Mouse (Mus musculus) testis, adult 2 months (tissue): ENCODE measurements around the gene Mtg2. TPM values are rescaled to one million over a fixed set of nuclear protein-coding genes. Genes with fewer than 3 reads are reported as not detected.

ENCODE experiments used
- H3K27ac ChIP-seq: fragments of 200-500 bp; 2 replicates; pipeline ENCODE4 v1.5.1; 2012; ENCODE audit warnings: low read depth, low read length; ENCODE audit not compliant: control insufficient read depth, insufficient read depth
- H3K27me3 ChIP-seq: fragments of 200-500 bp; 2 replicates; pipeline ENCODE4 v1.6.1; 2012; ENCODE audit warnings: mild to moderate bottlenecking, low read length, moderate library complexity; ENCODE audit not compliant: control insufficient read depth, insufficient read depth
- H3K36me3 ChIP-seq: fragments of 200-500 bp; 2 replicates; pipeline ENCODE4 v1.6.1; 2012; ENCODE audit warnings: mild to moderate bottlenecking, low read length; ENCODE audit not compliant: control insufficient read depth, insufficient read depth
- H3K4me1 ChIP-seq: fragments of 200-500 bp; 2 replicates; pipeline ENCODE4 v1.6.1; 2012; ENCODE audit warnings: low read length; ENCODE audit not compliant: control insufficient read depth, insufficient read depth
- H3K4me3 ChIP-seq: fragments of 200-500 bp; 2 replicates; pipeline ENCODE4 v1.5.1; 2012; ENCODE audit warnings: low read depth, mild to moderate bottlenecking, low read length, moderate library complexity, mixed read lengths; ENCODE audit not compliant: control insufficient read depth
- CTCF ChIP-seq: fragments of 200-500 bp; IDR thresholded peaks from 2 replicates; pipeline ENCODE4 v1.5.1; 2012; ENCODE audit warnings: low read depth, mild to moderate bottlenecking, inconsistent platforms, low read length, moderate library complexity; ENCODE audit not compliant: control insufficient read depth, insufficient read depth, insufficient replicate concordance
- POLR2A ChIP-seq: fragments of 200-500 bp; IDR thresholded peaks from 2 replicates; pipeline ENCODE4 v1.6.1; 2012; ENCODE audit warnings: low read depth, mild to moderate bottlenecking, inconsistent platforms, low read length, moderate library complexity; ENCODE audit not compliant: control insufficient read depth
- polyA plus RNA-seq: library from polyadenylated mRNA; depleted of rRNA; stranded (reverse); fragments of >200 nt; gene quantifications from 2 replicates; pipeline ENCODE4 v1.2.3, GENCODE M21; 2012

Gene Mtg2
- polyA plus RNA-seq, 1 experiment: 7.8 TPM

DNA sequence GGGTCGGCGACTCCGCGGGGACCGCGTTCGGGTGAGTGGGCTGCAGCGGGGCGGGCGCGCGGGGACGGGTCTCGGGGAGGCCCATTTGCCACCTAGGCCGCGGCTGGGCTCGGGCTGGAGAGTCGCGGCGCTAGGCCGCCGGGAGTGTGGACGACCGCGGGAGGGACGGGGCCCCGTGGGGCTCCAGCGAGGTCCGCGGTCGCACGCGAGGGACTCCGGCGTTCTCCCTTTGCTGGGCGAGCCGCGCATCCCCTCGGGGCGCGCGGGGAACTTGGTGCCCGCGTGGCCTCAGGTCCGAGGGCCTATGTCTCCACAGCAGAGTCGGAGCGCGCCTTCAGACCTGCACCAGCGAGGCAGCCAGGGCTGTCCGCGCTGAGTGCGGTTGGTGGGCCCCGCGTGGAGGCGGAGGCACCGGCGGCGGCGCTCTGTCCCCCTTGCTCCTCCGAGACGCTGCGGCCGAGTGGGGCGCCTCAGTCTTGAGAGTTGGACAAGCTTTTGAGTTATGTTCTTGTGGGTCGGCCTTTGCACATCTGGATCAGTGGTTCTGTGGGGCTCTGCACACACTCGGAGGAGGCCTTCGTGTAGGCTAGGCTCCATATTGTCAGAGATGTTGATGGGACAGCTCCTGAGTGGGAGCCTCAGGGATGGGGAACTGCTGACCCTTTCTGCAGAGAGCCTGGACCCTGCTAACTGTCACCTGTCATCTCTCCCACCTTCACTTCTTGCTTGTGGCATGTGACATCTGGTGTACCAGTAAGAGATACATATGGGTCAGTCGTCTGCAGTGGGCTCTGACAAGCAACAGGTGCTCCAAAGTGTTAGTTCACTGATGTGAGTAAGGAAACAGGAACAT lies 49.3 kb downstream of the Mtg2 start:
- Histone ChIP-seq H3K4me3 (peak overlapping the region; percentile 89), H3K4me1 (peaks cover 17% of the 10 kb centered on the region), H3K36me3 (no peaks in the 10 kb centered on the region), H3K27me3 (no peaks in the 10 kb centered on the region), H3K27ac (peak overlapping the region; percentile 68; the same call in 1 of the 2 replicates)
- TF ChIP-seq POLR2A (no peak), CTCF (no peak)

DNA sequence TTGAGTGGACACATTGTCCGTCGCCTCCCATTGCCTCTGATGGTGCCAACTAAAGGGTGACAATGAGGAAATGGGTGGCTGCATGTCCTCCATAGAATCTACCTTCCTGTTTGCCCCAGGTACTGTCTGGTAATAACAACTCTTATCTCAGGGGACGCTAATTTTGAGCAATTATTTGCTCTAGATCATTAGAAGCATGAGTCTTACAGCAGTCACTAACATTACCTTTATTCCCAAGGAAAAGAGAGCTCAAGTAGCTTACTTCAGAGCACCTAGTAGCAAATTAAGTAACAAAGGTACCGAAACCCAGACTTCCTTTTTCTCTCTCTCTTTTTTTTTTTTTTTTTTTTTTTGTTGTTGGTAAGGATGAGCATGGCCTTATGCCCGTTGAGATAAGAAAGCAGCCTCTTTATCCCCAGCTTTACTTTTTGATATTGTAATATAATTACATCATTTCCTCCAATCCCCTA lies 49.9 kb downstream of the Mtg2 start:
- peaks cover 17% of the 10 kb centered on the region for H3K4me1 ChIP-seq
- no peaks in the 10 kb centered on the region for H3K36me3 ChIP-seq
- no peak for TF ChIP-seq CTCF
- no peak for TF ChIP-seq POLR2A
- H3K27ac ChIP-seq: peak overlapping the region; percentile 68; the same call in 1 of the 2 replicates
- H3K27me3 ChIP-seq: no peaks in the 10 kb centered on the region
- H3K4me3 ChIP-seq: peak overlapping the region; percentile 89

DNA sequence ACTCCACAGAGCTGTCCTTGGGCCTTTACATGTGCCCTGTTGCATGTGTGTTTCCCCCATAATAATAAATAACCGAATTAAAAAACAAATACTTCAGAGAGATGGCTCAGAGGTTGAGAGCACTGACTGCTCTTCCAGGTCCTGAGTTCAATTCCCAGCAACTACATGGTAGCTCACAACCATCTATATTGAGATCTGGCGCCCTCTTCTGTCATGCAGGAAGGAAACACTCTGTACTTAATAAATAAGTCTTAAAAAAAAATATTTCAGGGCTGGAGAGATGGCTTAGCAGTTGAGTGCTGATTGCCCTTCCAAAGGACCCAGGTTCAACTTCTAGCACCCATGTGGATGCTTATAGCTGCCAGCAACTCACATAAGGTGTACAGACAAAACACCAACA lies 53.8 kb downstream of the Mtg2 start:
- no peaks in the 10 kb centered on the region for H3K36me3 ChIP-seq
- no peak overlapping the region for H3K27ac ChIP-seq
- H3K27me3 ChIP-seq: no peaks in the 10 kb centered on the region
- peaks cover 2% of the 10 kb centered on the region for H3K4me1 ChIP-seq
- no peak overlapping the region for H3K4me3 ChIP-seq
- no peak for TF ChIP-seq POLR2A
- no peak for TF ChIP-seq CTCF

DNA sequence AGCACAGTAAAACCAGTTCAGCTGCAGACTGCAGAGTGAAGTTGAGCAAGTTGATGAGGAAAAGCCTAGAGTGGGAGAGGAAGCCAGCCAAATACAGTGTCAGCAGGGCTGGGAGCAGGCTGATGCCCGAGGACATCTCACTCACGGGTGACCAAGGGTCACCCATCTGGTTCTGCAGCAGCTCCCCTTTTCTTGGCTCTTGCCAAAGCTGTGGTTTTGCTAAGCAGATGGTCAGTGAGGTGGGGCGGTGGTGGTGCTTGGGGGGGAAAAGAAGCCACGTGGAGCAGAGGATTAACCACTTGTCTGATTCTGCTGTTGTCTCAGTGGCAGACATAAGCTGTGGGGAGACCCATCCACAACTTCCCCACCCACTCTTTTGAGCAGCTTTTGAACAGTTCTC lies 55.8 kb downstream of the Mtg2 start:
- no peak for TF ChIP-seq POLR2A
- no peak for TF ChIP-seq CTCF
- Histone ChIP-seq H3K27ac (no peak overlapping the region), H3K4me3 (no peak overlapping the region), H3K4me1 (no peaks in the 10 kb centered on the region), H3K27me3 (no peaks in the 10 kb centered on the region), H3K36me3 (no peaks in the 10 kb centered on the region)

DNA sequence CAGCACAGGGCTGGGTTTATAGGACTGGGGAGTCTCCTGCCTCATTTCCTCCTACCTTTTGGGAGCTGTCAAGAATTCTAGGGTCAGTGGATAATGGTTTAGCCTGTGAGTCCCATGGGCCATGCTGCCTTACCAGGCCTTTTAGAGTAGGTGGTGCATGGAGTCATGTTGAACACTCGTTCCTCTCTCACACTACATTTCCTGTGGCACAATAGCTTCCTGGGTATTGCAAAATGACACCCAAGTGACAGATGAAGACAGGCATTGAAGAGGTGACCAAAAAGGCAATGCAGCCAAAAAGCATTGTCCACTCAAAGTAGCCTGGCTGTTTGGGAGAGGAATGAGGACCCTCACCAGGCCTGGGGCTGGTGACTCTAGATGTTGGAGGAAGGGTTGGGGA lies 57.3 kb downstream of the Mtg2 start:
- no peak overlapping the region for H3K27ac ChIP-seq
- no peak overlapping the region for H3K4me3 ChIP-seq
- no peak for TF ChIP-seq POLR2A
- TF ChIP-seq CTCF: no peak
- H3K27me3 ChIP-seq: no peaks in the 10 kb centered on the region
- no peaks in the 10 kb centered on the region for H3K4me1 ChIP-seq
- H3K36me3 ChIP-seq: no peaks in the 10 kb centered on the region

DNA sequence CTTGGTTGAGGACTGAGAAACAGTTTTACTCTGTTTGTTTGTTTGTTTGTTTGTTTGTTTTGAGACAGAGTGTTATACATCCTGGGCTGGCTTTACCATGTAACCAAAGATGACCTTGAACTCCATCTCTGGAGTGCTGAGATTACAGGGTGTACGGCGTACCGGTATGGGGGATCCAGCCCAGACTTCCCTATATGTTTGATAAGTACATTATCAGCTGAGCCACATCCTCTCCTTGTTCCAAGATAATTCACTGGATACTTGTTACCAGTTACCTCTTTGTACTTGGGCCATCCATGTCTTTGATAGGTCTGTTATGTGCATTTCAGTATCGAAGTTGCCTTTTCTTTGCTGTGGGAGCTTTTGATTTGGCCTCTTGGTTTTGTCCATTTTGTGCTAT lies 62.8 kb downstream of the Mtg2 start:
- TF ChIP-seq POLR2A: no peak
- no peak for TF ChIP-seq CTCF

DNA sequence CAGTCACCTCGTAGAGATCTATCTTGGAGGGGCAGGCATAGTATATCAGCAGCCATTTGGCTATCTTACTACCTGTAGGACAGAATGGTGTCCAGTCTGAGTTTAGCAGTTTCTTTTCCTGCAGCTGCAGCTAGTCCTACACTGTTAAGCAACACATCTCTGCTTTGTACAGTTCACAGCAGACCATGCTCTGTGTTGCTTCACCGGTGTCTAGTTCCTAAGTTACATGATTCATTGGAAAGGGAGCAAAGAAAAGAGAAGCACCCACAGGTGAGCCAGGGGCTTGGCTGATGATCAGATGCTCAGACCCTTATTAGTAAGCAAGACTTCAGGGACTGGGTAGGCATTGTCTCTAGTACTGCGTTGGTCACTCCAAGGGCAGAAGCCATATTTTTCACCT lies 63.5 kb downstream of the Mtg2 start:
- Histone ChIP-seq H3K27ac (no peak overlapping the region), H3K4me3 (no peak overlapping the region), H3K4me1 (no peaks in the 10 kb centered on the region), H3K36me3 (peaks cover 2% of the 10 kb centered on the region; the same call in 1 of the 2 replicates), H3K27me3 (no peaks in the 10 kb centered on the region)
- TF ChIP-seq CTCF: no peak
- no peak for TF ChIP-seq POLR2A

More for the DNA sequence above, 62.8 kb downstream of the Mtg2 start:
- no peak overlapping the region for H3K27ac ChIP-seq
- no peaks in the 10 kb centered on the region for H3K36me3 ChIP-seq
- H3K27me3 ChIP-seq: no peaks in the 10 kb centered on the region
- no peaks in the 10 kb centered on the region for H3K4me1 ChIP-seq
- no peak overlapping the region for H3K4me3 ChIP-seq
